Mouse (Mus musculus): ENCODE measurements around the gene Sh3bp4.

Gene Sh3bp4

GRCm38 (mm10) chr1:89184111-89184785 lies 114.0 kb downstream of the Sh3bp4 start:
- DNase-seq (ENCODE audit: low read depth, low spot score): no peak

GRCm38 (mm10) chr1:89184839-89185238 lies 114.6 kb downstream of the Sh3bp4 start:
- no peak for DNase-seq (ENCODE audit: low read depth, low spot score)

GRCm38 (mm10) chr1:89187441-89187840 lies 117.2 kb downstream of the Sh3bp4 start:
- no peak for DNase-seq (ENCODE audit: low read depth, low spot score)

- peak; percentile 45 for DNase-seq (ENCODE audit: low read depth, low spot score)
Observed at GRCm38 (mm10) chr1:89188091-89188490, 117.9 kb downstream of the Sh3bp4 start.

- peak; percentile 89 for DNase-seq (ENCODE audit: low read depth, low spot score)
Observed at GRCm38 (mm10) chr1:89189204-89189603, 119.0 kb downstream of the Sh3bp4 start.

- DNase-seq (ENCODE audit: low read depth, low spot score): peak; percentile 25
Observed at GRCm38 (mm10) chr1:89190621-89191020, 120.4 kb downstream of the Sh3bp4 start.

- peak; percentile 92 for DNase-seq (ENCODE audit: low read depth, low spot score)
Observed at GRCm38 (mm10) chr1:89191127-89191740, 121.0 kb downstream of the Sh3bp4 start.

GRCm38 (mm10) chr1:89192536-89193220 lies 122.5 kb downstream of the Sh3bp4 start:
- peak; percentile 56 for DNase-seq (ENCODE audit: low read depth, low spot score)

GRCm38 (mm10) chr1:89193576-89193975 lies 123.4 kb downstream of the Sh3bp4 start:
- no peak for DNase-seq (ENCODE audit: low read depth, low spot score)

GRCm38 (mm10) chr1:89195827-89196712 lies 125.9 kb downstream of the Sh3bp4 start:
- DNase-seq (ENCODE audit: low read depth, low spot score): peak; percentile 85
